Mouse (Mus musculus) heart, embryonic 12.5 days (tissue): ENCODE measurements at regions not wholly inside any gene's neighbourhood (a gene's known extent, or its start where the extent isn't known, plus 50 kb on each side); places are given as distances from the start of the nearest gene placed in this dataset.

Experiments used
- ATAC-seq: fragments of 200-750 bp; cut with Nextera tagmentation; 2 replicates; pipeline ENCODE4 v1.8.0; 2017; ENCODE audit warnings: moderate TSS enrichment, moderate library complexity; ENCODE audit not compliant: insufficient number of reproducible peaks, low FRiP score
- H3K27ac ChIP-seq: fragments of 300-500 bp; sonication (generic); 2 replicates; pipeline ENCODE4 v1.5.1; 2016; ENCODE audit warnings: mild to moderate bottlenecking, moderate library complexity; ENCODE audit not compliant: poor library complexity, severe bottlenecking
- H3K27me3 ChIP-seq: fragments of 300-500 bp; sonication (generic); replicated peaks from 2 replicates; pipeline ENCODE4 v1.6.1; 2016; ENCODE audit warnings: mild to moderate bottlenecking, moderate library complexity
- H3K36me3 ChIP-seq: fragments of 300-500 bp; sonication (generic); 2 replicates; pipeline ENCODE4 v1.6.1; 2016; ENCODE audit warnings: mild to moderate bottlenecking, moderate library complexity
- H3K4me1 ChIP-seq: fragments of 300-500 bp; sonication (generic); replicated peaks from 2 replicates; pipeline ENCODE4 v1.6.1; 2016; ENCODE audit warnings: mild to moderate bottlenecking
- H3K4me2 ChIP-seq: fragments of 300-500 bp; sonication (generic); 2 replicates; pipeline ENCODE4 v1.6.1; 2016; ENCODE audit warnings: mild to moderate bottlenecking, moderate library complexity
- H3K4me3 ChIP-seq: fragments of 300-500 bp; sonication (generic); 2 replicates; pipeline ENCODE4 v1.5.1; 2016; ENCODE audit warnings: mild to moderate bottlenecking
- H3K9ac ChIP-seq: fragments of 300-500 bp; sonication (generic); 2 replicates; pipeline ENCODE4 v1.6.1; 2016; ENCODE audit warnings: mild to moderate bottlenecking, moderate library complexity
- H3K9me3 ChIP-seq: fragments of 300-500 bp; sonication (generic); replicated peaks from 2 replicates; pipeline ENCODE4 v1.6.1; 2016; ENCODE audit warnings: mild to moderate bottlenecking, moderate library complexity
- WGBS: fragments of 180-500 bp; shearing (Covaris S2); methylation state at CpG from one replicate; pipeline ENCODE4 v1.1.7; 2016; 5-methylcytosine and 5-hydroxymethylcytosine counted together

- H3K9me3 ChIP-seq = no peaks in the 10 kb centered on the region
- no peak for ATAC-seq
- no peak overlapping the region for H3K27ac ChIP-seq
- no peaks in the 10 kb centered on the region for H3K4me1 ChIP-seq
- H3K27me3 ChIP-seq = no peaks in the 10 kb centered on the region
- no peak overlapping the region for H3K9ac ChIP-seq
- H3K36me3 ChIP-seq = no peaks in the 10 kb centered on the region
- H3K4me2 ChIP-seq = no peak overlapping the region
- H3K4me3 ChIP-seq = no peak overlapping the region
Measured at GRCm38 (mm10) chr4:7220426-7220825, 1018.4 kb downstream of the Car8 start.

DNA sequence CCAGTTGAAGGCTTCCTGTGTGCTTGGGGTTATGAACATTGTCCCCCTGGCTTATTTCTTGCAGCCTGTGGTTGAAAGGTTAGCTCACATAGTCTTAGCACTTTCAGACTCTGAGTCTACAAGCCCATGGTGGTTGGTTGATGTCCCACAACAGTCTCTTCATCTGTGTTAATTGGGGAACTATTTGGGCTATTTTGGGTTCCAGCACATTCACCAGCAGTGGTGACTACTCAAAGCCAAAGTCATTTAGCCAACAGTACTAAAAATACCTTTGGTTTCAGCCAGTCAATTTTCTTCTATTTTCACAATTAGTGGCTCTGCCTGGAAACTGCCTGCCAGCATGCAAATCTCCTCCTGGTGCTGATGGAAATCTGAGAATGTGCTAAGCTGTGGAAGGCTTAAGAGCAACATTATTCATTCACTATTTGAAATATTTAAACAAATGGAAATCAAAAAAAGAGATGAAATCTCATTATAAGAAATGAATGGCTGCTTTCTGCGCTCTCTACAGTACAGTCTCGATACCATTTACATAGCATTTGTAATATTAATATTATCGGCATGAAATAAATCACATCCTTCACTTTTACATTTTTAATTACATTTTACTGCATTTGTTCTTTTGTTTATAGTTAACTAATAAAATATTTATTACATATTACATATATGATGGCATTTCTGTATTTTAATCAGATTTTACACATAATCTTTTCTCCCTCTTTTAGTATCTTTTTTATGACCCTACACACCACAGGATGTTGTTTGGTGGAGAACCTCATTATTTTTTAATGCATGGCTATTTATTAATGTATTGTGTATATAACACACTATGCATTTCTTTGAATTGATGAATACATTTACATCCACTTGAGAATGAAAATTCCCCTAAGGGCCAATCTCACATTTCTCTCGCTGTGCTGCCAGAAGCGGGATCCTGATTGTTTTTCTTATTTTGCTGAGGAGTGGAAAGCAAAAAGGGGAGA is 1023.5 kb downstream of the Car8 start:
- 86% methylated on average over 5 of the region's 5 CpGs for WGBS
- Histone ChIP-seq H3K4me3 (no peak overlapping the region), H3K9me3 (no peaks in the 10 kb centered on the region), H3K27me3 (no peaks in the 10 kb centered on the region), H3K36me3 (no peaks in the 10 kb centered on the region), H3K4me1 (no peaks in the 10 kb centered on the region), H3K27ac (no peak overlapping the region), H3K9ac (no peak overlapping the region), H3K4me2 (no peak overlapping the region)
- ATAC-seq = no peak

GRCm38 (mm10) chr4:7206987-7207386 is 1031.9 kb downstream of the Car8 start:
- 76% methylated on average over 1 of the region's 1 CpGs for WGBS
- no peaks in the 10 kb centered on the region for H3K9me3 ChIP-seq
- H3K36me3 ChIP-seq = no peaks in the 10 kb centered on the region
- no peak overlapping the region for H3K4me2 ChIP-seq
- no peak overlapping the region for H3K9ac ChIP-seq
- H3K4me3 ChIP-seq = no peak overlapping the region
- H3K27ac ChIP-seq = no peak overlapping the region
- no peaks in the 10 kb centered on the region for H3K4me1 ChIP-seq
- ATAC-seq = no peak
- no peaks in the 10 kb centered on the region for H3K27me3 ChIP-seq

- H3K4me1 ChIP-seq = no peaks in the 10 kb centered on the region
- no peak overlapping the region for H3K4me2 ChIP-seq
- H3K27me3 ChIP-seq = no peaks in the 10 kb centered on the region
- H3K4me3 ChIP-seq = no peak overlapping the region
- WGBS = 54% methylated on average over 2 of the region's 2 CpGs
- H3K9ac ChIP-seq = no peak overlapping the region
- H3K27ac ChIP-seq = no peak overlapping the region
- no peak for ATAC-seq
- H3K9me3 ChIP-seq = no peaks in the 10 kb centered on the region
- no peaks in the 10 kb centered on the region for H3K36me3 ChIP-seq
Measured at GRCm38 (mm10) chr4:7201816-7202215, 1037.0 kb downstream of the Car8 start.

GRCm38 (mm10) chr4:7199941-7200340 is 1038.9 kb downstream of the Car8 start:
- 77% methylated on average over 2 of the region's 2 CpGs for WGBS
- no peaks in the 10 kb centered on the region for H3K4me1 ChIP-seq
- H3K27me3 ChIP-seq = no peaks in the 10 kb centered on the region
- H3K36me3 ChIP-seq = no peaks in the 10 kb centered on the region
- no peak overlapping the region for H3K4me3 ChIP-seq
- no peak overlapping the region for H3K27ac ChIP-seq
- ATAC-seq = no peak
- no peaks in the 10 kb centered on the region for H3K9me3 ChIP-seq
- H3K4me2 ChIP-seq = no peak overlapping the region
- H3K9ac ChIP-seq = no peak overlapping the region

DNA sequence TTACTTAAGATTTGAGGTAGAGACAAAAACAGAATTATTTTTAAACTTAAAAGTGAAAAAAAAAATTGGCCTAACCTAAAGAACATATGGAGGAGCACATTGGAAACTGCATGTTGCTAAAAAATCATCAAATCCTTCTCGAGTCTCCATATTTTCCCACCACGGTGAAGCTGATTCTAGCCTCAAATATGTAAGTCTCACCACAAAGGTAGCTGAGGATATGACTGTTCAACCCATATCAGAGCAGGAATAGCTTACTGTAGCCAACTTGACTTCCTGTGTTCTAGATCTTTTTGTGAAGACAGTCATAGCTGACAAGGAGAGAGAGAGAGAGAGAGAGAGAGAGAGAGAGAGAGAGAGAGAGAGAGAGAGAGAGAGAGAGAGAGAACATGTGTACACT is 1039.8 kb downstream of the Car8 start:
- Histone ChIP-seq H3K4me2 (no peak overlapping the region), H3K27me3 (no peaks in the 10 kb centered on the region), H3K36me3 (no peaks in the 10 kb centered on the region), H3K4me3 (no peak overlapping the region), H3K27ac (no peak overlapping the region), H3K4me1 (no peaks in the 10 kb centered on the region), H3K9me3 (no peaks in the 10 kb centered on the region), H3K9ac (no peak overlapping the region)
- WGBS = 83% methylated on average over 2 of the region's 2 CpGs
- no peak for ATAC-seq

DNA sequence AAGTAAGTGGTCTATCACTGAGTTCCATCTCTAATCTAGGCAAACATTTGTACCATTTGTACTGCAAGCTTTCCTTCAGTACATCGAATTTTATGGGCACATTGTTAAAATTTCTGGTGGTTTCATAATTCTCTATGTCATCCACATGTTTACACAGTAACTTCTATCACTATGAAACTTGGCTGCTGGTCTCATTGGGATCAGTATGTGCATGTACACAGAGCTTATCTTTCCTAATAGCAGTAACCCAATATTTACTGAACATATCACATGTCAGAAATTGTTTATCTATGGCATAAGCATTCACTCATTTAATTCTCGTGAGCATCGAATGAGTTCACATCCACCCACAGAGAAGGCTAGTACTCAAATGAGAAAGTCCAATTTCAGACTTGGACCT is 1042.3 kb downstream of the Car8 start:
- Histone ChIP-seq H3K27me3 (no peaks in the 10 kb centered on the region), H3K36me3 (no peaks in the 10 kb centered on the region), H3K4me2 (no peak overlapping the region), H3K9me3 (no peaks in the 10 kb centered on the region), H3K4me3 (no peak overlapping the region), H3K27ac (no peak overlapping the region), H3K9ac (no peak overlapping the region), H3K4me1 (no peaks in the 10 kb centered on the region)
- 69% methylated on average over 3 of the region's 3 CpGs for WGBS
- no peak for ATAC-seq

DNA sequence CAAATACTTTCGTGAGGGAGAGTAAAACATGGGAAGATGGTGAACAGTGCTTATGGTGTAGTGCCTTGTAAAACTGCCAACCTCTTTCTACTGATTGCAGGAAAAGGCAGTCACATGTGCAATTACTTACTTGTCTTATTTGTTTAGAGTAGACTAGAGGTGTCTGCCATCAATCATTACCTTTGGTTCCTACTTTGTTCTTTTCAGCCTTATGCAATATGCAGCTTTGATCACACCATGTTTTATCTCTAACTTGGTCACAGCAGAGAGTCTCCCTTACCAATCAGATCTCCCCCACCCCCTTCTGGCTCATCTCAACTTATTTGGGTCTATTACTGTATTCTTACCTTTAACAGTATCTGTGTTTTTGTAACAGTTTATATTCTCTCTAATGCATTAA is 1043.2 kb downstream of the Car8 start:
- WGBS = 82% methylated on average over 1 of the region's 1 CpGs
- no peak for ATAC-seq
- H3K4me1 ChIP-seq = no peaks in the 10 kb centered on the region
- no peaks in the 10 kb centered on the region for H3K27me3 ChIP-seq
- H3K27ac ChIP-seq = no peak overlapping the region
- H3K4me2 ChIP-seq = no peak overlapping the region
- H3K9ac ChIP-seq = no peak overlapping the region
- H3K36me3 ChIP-seq = no peaks in the 10 kb centered on the region
- H3K9me3 ChIP-seq = no peaks in the 10 kb centered on the region
- no peak overlapping the region for H3K4me3 ChIP-seq

DNA sequence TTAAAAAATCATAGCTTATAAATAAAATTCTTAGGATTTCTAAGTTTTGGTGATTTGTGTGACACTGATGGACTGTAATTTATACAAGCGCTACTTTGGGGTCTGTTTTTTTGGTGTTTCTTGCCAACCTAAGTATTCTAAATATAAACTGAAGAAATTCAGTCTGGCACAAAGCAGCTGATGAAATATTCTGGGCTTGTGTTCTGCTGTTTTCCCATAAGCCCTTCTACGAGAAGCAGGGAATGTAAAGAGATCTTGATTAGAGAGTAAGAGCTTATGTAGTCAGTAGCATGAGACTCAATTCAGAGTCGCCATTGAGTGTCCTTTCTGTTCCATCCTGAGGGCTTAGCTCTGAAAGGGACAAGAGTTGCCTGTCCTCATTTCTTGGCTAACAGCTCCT is 1046.9 kb downstream of the Car8 start:
- H3K4me1 ChIP-seq = no peaks in the 10 kb centered on the region
- no peak overlapping the region for H3K9ac ChIP-seq
- no peaks in the 10 kb centered on the region for H3K9me3 ChIP-seq
- no peaks in the 10 kb centered on the region for H3K36me3 ChIP-seq
- no peaks in the 10 kb centered on the region for H3K27me3 ChIP-seq
- H3K4me2 ChIP-seq = no peak overlapping the region
- no peak for ATAC-seq
- no peak overlapping the region for H3K4me3 ChIP-seq
- H3K27ac ChIP-seq = no peak overlapping the region
- 58% methylated on average over 3 of the region's 3 CpGs for WGBS

DNA sequence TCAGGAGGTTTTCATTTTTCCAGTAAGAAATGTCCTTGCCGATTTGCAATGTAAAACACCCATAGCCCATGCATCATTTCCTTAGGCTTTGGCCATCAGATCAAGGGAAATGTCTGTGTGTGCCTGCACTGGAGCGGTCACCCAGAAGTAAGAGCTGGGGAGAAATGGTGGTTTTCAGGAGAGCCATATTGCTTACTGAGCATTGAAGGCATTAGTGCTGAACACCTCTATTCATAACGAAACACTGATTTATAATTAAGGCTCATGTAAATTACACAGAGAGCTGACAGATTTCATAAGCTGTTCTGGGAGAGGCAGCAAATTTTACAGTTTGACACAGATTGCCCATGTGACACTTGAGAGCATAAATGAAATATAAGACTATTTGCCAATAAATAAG is 1047.6 kb downstream of the Car8 start:
- no peaks in the 10 kb centered on the region for H3K27me3 ChIP-seq
- 81% methylated on average over 3 of the region's 3 CpGs for WGBS
- ATAC-seq = no peak

GRCm38 (mm10) chr4:7175030-7175429 is 1063.8 kb downstream of the Car8 start:
- Histone ChIP-seq H3K27ac (no peak overlapping the region), H3K36me3 (no peaks in the 10 kb centered on the region), H3K4me1 (no peaks in the 10 kb centered on the region), H3K4me3 (no peak overlapping the region), H3K9ac (no peak overlapping the region), H3K27me3 (no peaks in the 10 kb centered on the region), H3K4me2 (no peak overlapping the region), H3K9me3 (no peaks in the 10 kb centered on the region)
- no peak for ATAC-seq
- 81% methylated on average over 9 of the region's 9 CpGs for WGBS

More for the DNA sequence above, 1047.6 kb downstream of the Car8 start:
- no peaks in the 10 kb centered on the region for H3K4me1 ChIP-seq
- H3K9me3 ChIP-seq = no peaks in the 10 kb centered on the region
- H3K27ac ChIP-seq = no peak overlapping the region
- H3K36me3 ChIP-seq = no peaks in the 10 kb centered on the region
- no peak overlapping the region for H3K4me3 ChIP-seq
- H3K9ac ChIP-seq = no peak overlapping the region
- H3K4me2 ChIP-seq = no peak overlapping the region
